Mouse (Mus musculus) macrophage (primary cell): Measurements from ENCODE around the gene Acap1. TPM values are rescaled to one million over a fixed set of nuclear protein-coding genes. Genes with fewer than 3 reads are reported as not detected.

Experiments used
- H3K27ac ChIP-seq: fragments of 350-480 bp; formaldehyde crosslinking; 2 replicates; pipeline ENCODE4 v1.9.0; 2021
- H3K36me3 ChIP-seq: fragments of 350-480 bp; formaldehyde crosslinking; 2 replicates; pipeline ENCODE4 v1.9.0; 2021; ENCODE audit errors: inconsistent target
- H3K4me3 ChIP-seq: fragments of 350-480 bp; formaldehyde crosslinking; 2 replicates; pipeline ENCODE4 v1.9.0; 2021; ENCODE audit errors: inconsistent target
- H3K79me2 ChIP-seq: fragments of 350-480 bp; formaldehyde crosslinking; 2 replicates; pipeline ENCODE4 v1.9.0; 2021; ENCODE audit errors: inconsistent target
- WGBS: methylation state at CpG from one replicate; pipeline ENCODE4 v1.1.7; 2026; ENCODE audit warnings: inconsistent platforms; ENCODE audit not compliant: missing documents; 5-methylcytosine and 5-hydroxymethylcytosine counted together
- polyA plus RNA-seq: library from polyadenylated mRNA; stranded (reverse); fragments of 250-400 nt; gene quantifications from 3 replicates; pipeline ENCODE4 v1.2.4, GENCODE M21; 2018; ENCODE audit warnings: inconsistent platforms

The Acap1 gene
- polyA plus RNA-seq, 1 experiment from 2014 or later, result 0.62 TPM

GRCm38 (mm10) chr11:69901406-69901846 is 6.1 kb upstream of the Acap1 start:
- Histone ChIP-seq H3K4me3 (peak overlapping the region; percentile 69), H3K27ac (peak overlapping the region; percentile 87), H3K36me3 (peaks cover 28% of the 10 kb centered on the region), H3K79me2 (no peaks in the 10 kb centered on the region; the same call in 1 of the 2 replicates)
- 1% methylated on average over 35 of the region's 42 CpGs for WGBS

GRCm38 (mm10) chr11:69900471-69901405 is 5.4 kb upstream of the Acap1 start, which contains the start of the genes 2810408A11Rik and Neurl4:
TSS of gene 2810408A11Rik (minus strand) at chr11:69900987.
TSS of gene Neurl4 (plus strand) at chr11:69901072.
- Histone ChIP-seq H3K4me3 (peak within 1 kb of the TSS; percentile 69), H3K79me2 (no peaks in the 10 kb centered on the region; the same call in 1 of the 2 replicates), H3K27ac (peak within 1 kb of the TSS; percentile 87), H3K36me3 (peaks cover 22% of the 10 kb centered on the region)
- under 1% methylated on average over 38 of the region's 38 CpGs for WGBS

GRCm38 (mm10) chr11:69899870-69900269 is 4.5 kb upstream of the Acap1 start:
- no peak overlapping the region for H3K4me3 ChIP-seq
- H3K79me2 ChIP-seq, result no peaks in the 10 kb centered on the region; the same call in 1 of the 2 replicates
- H3K36me3 ChIP-seq, result peaks cover 14% of the 10 kb centered on the region
- no peak overlapping the region for H3K27ac ChIP-seq
- WGBS, result 46% methylated on average over 2 of the region's 4 CpGs

GRCm38 (mm10) chr11:69894671-69895070 is 668 bp downstream of the Acap1 start:
- no peaks in the 10 kb centered on the region for H3K79me2 ChIP-seq
- 16% methylated on average over 5 of the region's 5 CpGs for WGBS
- no peaks in the 10 kb centered on the region for H3K36me3 ChIP-seq
- no peak overlapping the region for H3K4me3 ChIP-seq
- H3K27ac ChIP-seq, result no peak overlapping the region

GRCm38 (mm10) chr11:69891482-69891881 is 3.9 kb downstream of the Acap1 start:
- Histone ChIP-seq H3K27ac (no peak overlapping the region), H3K36me3 (no peaks in the 10 kb centered on the region), H3K4me3 (no peak overlapping the region), H3K79me2 (no peaks in the 10 kb centered on the region)
- 92% methylated on average over 4 of the region's 4 CpGs for WGBS

GRCm38 (mm10) chr11:69886907-69887635 is 8.3 kb downstream of the Acap1 start:
- Histone ChIP-seq H3K36me3 (no peaks in the 10 kb centered on the region), H3K4me3 (no peak overlapping the region), H3K27ac (no peak overlapping the region), H3K79me2 (no peaks in the 10 kb centered on the region)
- WGBS, result 91% methylated on average over 8 of the region's 8 CpGs

- Histone ChIP-seq H3K36me3 (no peaks in the 10 kb centered on the region), H3K27ac (no peak overlapping the region), H3K4me3 (no peak overlapping the region), H3K79me2 (peaks cover 9% of the 10 kb centered on the region)
- 91% methylated on average over 8 of the region's 8 CpGs for WGBS
Observed at GRCm38 (mm10) chr11:69884663-69885062, 10.7 kb downstream of the Acap1 start.

GRCm38 (mm10) chr11:69884240-69884639 is 11.1 kb downstream of the Acap1 start:
- H3K27ac ChIP-seq, result no peak overlapping the region

GRCm38 (mm10) chr11:69883527-69884151 is 11.7 kb downstream of the Acap1 start:
- H3K27ac ChIP-seq, result no peak overlapping the region
- no peak overlapping the region for H3K4me3 ChIP-seq
- peaks cover 16% of the 10 kb centered on the region for H3K79me2 ChIP-seq
- H3K36me3 ChIP-seq, result no peaks in the 10 kb centered on the region
- 91% methylated on average over 7 of the region's 8 CpGs for WGBS

More at GRCm38 (mm10) chr11:69884240-69884639, 11.1 kb downstream of the Acap1 start:
- WGBS, result 67% methylated on average over 8 of the region's 9 CpGs
- Histone ChIP-seq H3K79me2 (peaks cover 13% of the 10 kb centered on the region), H3K36me3 (no peaks in the 10 kb centered on the region), H3K4me3 (no peak overlapping the region)

GRCm38 (mm10) chr11:69883066-69883465 is 12.3 kb downstream of the Acap1 start:
- 92% methylated on average over 4 of the region's 4 CpGs for WGBS
- Histone ChIP-seq H3K27ac (no peak overlapping the region), H3K36me3 (no peaks in the 10 kb centered on the region), H3K4me3 (no peak overlapping the region), H3K79me2 (peaks cover 16% of the 10 kb centered on the region)

GRCm38 (mm10) chr11:69881787-69882670 is 13.3 kb downstream of the Acap1 start:
- Histone ChIP-seq H3K36me3 (no peaks in the 10 kb centered on the region), H3K27ac (no peak overlapping the region), H3K79me2 (peaks cover 16% of the 10 kb centered on the region), H3K4me3 (peak overlapping the region; percentile 69; the same call in 1 of the 2 replicates)
- 83% methylated on average over 20 of the region's 21 CpGs for whole genome bisulfite sequencing

- under 1% methylated on average over 46 of the region's 46 CpGs for WGBS
- H3K27ac ChIP-seq, result peak within 1 kb of the TSS; percentile 61
- H3K36me3 ChIP-seq, result no peaks in the 10 kb centered on the region
- H3K79me2 ChIP-seq, result peaks cover 16% of the 10 kb centered on the region
- H3K4me3 ChIP-seq, result peak within 1 kb of the TSS; percentile 69
Observed at GRCm38 (mm10) chr11:69880853-69881603, 14.3 kb downstream of the Acap1 start, which contains the start of gene Kctd11. TSS of gene Kctd11 (minus strand) at chr11:69881406.

- peak overlapping the region; percentile 61 for H3K27ac ChIP-seq
- 0% methylated on average over 18 of the region's 18 CpGs for WGBS
- peak overlapping the region; percentile 69 for H3K4me3 ChIP-seq
- H3K36me3 ChIP-seq, result no peaks in the 10 kb centered on the region
- H3K79me2 ChIP-seq, result peaks cover 16% of the 10 kb centered on the region
Observed at GRCm38 (mm10) chr11:69880506-69880852, 14.9 kb downstream of the Acap1 start.
